Mouse (Mus musculus): ENCODE measurements around the gene 1700006A11Rik.
"Not testable (repeated sequence)": the region's sequence is repeated elsewhere in the genome, so short reads cannot be mapped to it uniquely, and the experiment has no call there.

The 1700006A11Rik gene

DNA sequence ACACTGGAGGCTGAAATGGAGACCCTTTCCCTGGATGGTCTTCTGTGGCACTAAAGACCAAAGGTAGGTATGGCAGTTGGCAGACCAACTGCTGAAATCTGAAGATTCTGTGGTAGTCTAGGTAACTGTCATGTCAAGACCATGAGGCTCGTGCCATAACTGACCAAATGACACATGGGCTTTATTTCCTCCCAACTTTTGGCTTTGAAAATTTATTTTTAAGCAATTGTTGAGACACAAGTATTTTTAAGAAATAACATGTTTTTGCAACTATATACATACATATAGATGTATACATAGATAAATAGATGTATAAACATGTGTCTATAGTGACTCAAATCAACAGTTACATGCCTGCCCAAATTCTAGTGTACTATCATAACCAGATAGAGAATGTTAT lies at the start of gene 1700006A11Rik:
TSS of gene 1700006A11Rik (minus strand) at position 101 of the 400 bp plus-strand sequence.
- no peak for DNase-seq

DNA sequence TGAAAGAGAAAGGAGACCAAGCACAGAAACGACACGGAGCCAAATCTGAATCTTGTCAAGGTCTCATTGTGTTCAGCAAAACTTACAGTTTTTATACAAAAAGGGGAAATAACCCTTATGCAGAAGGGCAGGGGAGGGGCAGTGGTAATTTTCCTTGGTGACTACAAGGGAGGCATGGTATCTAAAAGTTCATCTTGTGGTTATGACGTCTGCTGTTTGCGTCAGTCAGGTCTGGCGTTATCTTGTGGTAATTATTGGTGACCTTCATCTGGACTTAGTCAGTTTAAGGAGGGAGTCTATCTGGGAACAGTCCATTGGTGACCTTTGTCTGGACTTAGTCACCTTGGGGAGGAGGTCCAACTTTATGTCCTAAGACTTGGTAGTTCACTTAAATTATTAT lies 48.5 kb upstream of the 1700006A11Rik start:
- not testable (repeated sequence) for DNase-seq

DNA sequence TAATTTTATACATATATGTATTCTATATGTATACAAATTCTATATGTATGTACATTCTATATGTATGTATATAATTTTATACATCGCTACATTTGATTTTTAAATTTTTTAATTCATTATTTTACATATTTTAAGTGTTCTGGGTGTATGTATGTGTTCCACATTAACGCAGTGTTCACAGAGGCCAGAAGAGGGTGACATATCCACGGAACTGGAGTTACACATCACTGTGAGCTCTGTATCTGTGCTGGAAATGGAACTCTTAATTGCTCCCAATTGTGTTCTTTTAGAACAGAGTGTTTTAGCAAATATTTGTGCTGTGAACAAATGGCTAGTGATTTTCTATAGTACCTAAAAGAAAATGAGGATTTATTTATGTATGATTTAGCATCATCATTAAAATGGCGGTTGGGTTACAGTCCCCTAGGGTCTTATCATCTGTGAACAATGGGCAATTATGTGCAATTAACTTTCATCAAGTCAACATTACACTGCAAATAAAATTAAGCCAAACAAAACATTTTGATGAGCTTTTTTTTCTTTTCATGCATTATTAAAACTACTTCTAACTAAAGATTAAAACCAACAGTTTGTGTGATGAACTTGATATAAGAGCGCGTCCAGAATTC lies 40.4 kb upstream of the 1700006A11Rik start:
- no peak for DNase-seq

DNA sequence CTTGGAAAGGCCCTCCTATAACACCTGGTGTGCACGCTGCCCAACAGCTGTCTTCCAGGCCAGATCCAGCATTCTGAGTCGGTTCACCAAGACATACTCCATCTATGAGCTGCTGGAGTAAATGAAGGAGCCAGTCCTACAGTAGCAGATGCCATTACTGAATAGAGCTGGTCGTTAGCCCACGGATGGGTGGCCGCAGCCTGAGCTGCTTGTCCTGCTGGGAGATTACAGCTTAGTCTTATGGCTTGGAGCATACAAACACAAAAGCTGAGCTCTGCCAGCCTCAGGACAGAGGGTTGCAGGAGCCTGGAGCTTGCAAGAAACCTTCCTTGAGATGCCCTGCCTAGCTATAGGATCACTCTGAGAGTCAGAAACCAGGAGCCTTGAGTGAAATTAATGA lies 33.6 kb downstream of the 1700006A11Rik start:
- DNase-seq = no peak

DNA sequence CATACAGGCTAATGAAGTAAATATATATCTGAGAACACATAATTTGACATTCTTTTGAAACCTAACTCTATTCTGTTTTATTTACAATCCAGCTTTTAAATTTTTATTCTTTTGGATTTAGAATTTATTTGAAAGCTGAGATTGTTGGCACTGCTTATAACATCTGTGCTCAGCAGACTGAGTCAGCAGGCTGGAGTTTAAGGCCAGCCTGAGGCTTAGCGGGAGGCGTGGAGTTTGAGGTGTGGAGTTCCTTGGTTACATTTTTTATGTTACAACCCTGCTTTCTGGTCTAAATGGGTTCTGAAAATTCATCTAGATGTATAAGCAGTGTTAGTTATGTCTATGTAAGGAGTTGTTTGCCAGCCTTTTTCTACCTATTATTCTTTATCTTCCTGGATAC lies 35.7 kb downstream of the 1700006A11Rik start:
- DNase-seq = no peak

DNA sequence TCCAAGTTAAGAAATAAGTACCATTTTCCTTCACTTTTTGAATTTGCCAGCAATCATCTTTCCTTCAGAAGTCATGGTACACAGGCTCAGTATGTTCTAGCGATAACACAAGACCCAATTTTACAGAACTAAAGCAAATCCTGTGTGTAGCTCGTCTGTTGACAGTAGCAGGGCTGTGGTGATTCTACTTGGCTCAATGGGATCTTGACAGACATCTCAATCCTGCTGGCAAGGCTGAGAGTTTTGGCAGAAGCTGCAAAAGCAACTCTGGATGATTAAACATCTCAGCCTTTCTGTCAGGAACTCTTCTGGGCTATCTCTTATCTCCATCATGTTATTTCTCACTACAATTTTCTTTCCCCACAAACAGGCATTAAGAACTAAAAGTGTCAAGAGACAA lies 36.2 kb downstream of the 1700006A11Rik start:
- no peak for DNase-seq

DNA sequence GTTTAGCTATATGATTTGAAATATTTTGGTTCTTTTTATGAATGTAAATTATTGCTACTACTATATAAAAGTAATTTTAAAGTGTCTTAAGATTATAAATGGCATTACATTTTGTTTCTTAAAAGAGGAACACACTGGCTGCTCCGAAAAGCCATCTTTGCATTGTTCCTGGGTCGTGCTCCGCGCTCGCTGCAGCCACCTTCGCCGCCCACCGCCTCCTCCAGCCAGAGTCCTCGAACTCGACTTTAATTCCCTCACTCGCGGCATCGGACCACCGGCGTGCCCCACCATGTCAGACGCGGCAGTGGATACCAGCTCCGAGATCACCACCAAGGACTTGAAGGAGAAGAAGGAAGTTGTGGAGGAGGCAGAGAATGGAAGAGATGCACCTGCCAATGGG lies 40.5 kb downstream of the 1700006A11Rik start:
- not testable (repeated sequence) for DNase-seq

DNA sequence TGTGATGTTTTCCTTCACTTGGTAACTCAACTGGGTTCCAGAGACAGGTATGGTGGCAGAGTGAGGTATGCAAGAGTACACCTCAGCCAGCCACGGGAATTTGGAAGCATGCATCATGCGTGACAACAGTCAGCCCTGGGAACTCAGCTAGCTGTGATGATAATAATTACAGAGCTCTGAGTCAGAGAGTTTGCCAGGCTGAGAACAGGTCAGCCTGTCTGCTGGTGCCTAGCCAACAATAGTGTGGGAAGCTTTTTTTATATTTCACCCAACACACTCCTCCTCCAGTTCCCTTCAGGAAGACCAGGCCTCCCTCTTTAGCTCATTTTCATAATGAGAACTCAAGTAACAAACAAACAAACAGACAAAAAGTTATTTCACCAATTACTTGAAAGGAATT lies 53.8 kb downstream of the 1700006A11Rik start:
- no peak for DNase-seq

DNA sequence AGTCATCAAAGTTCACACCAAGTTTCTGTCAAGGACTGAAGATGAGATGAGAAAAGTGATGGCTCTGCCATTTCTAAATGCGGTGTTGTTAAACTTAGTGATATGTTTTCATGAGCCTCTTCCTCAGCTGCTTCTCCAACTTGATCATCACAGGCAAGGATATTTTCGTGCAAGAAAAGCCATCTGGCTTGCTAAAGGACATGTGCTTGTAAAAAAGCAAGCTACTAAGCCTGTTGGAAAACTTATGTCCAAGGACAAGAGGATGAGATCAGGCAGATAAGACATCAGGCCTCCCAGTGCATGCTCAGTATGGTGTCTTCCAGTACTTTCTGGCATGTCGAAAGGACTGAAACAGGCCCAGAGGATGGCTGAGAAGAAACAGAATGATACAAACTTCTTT lies 68.3 kb downstream of the 1700006A11Rik start:
- DNase-seq = no peak
